ENCODE assay signal across 8 mouse cellular contexts in genomic region chr11:82255601-82256000, GRCm38 (mm10). TPM values are rescaled to one million over a fixed set of nuclear protein-coding genes. Genes with fewer than 3 reads are reported as not detected.
DNase-seq lines count a peak whose midpoint lies in the region; ATAC-seq and TF ChIP-seq lines count a peak whose summit lies in the region.

No protein-coding gene starts in this region.

- DNase-seq in frontal cortex, adult 2 months (ENCODE audit: extremely low spot score in 1 of 2, low spot score in 1 of 2), result peak; percentile 9 to 61
- peak; percentile 63 to 72 for DNase-seq in cerebellum, postnatal 36 days
- DNase-seq in heart, postnatal 0 days (ENCODE audit: low spot score), result no peak
- DNase-seq in left cerebral cortex, adult 8-10 months (ENCODE audit: low spot score in 2 of 2), result peak; percentile 18

- peak; percentile 28 for TF ChIP-seq CTCF in ES-Bruce4 (IDR thresholded peaks at IDR 0.05; ENCODE audit: low read depth, low read length)
- peak; percentile 44 for TF ChIP-seq CTCF in heart, postnatal 0 days (IDR thresholded peaks at IDR 0.05; ENCODE audit: low read depth)

- no peaks in the 10 kb centered on the region for H3K27me3 ChIP-seq in ES-Bruce4 (ENCODE audit: control insufficient read depth, insufficient read depth, low read length, poor library complexity, severe bottlenecking)
- H3K27me3 ChIP-seq in heart, postnatal 0 days (ENCODE audit: control insufficient read depth, insufficient read depth, low read length), result peaks cover 3% of the 10 kb centered on the region; the same call in 1 of the 2 replicates
- H3K27me3 ChIP-seq in neural tube, embryonic 15.5 days (replicated peaks), result peaks cover 3% of the 10 kb centered on the region; the same call in 1 of the 2 replicates

- no peak for TF ChIP-seq POLR2A in ES-Bruce4 (IDR thresholded peaks at IDR 0.05; ENCODE audit: insufficient read depth, low read length)

- H3K9ac ChIP-seq in ES-Bruce4 (ENCODE audit: low read depth, poor library complexity, severe bottlenecking), result no peak overlapping the region
- no peak overlapping the region for H3K9ac ChIP-seq in heart, postnatal 0 days (replicated peaks; ENCODE audit: low read depth, low read length)
- no peak overlapping the region for H3K9ac ChIP-seq in neural tube, embryonic 15.5 days (replicated peaks)

- H3K4me3 ChIP-seq in ES-Bruce4 (ENCODE audit: low read depth, low read length), result no peak overlapping the region
- no peak overlapping the region for H3K4me3 ChIP-seq in heart, postnatal 0 days (ENCODE audit: low read depth, low read length)
- H3K4me3 ChIP-seq in neural tube, embryonic 15.5 days (replicated peaks), result no peak overlapping the region

- ATAC-seq in frontal cortex, adult (ENCODE audit: low TSS enrichment), result no peak
- ATAC-seq in heart, postnatal 0 days (ENCODE audit: insufficient read depth, low read depth), result peak; percentile 57; the same call in 1 of the 2 replicates
- peak; percentile 68 for ATAC-seq in neural tube, embryonic 15.5 days (ENCODE audit: low FRiP score)
- ATAC-seq in granulocyte monocyte progenitor cell, adult 5-6 weeks (replicated peaks; ENCODE audit: poor library complexity, severe bottlenecking), result no peak; the same call in 1 of the 2 replicates

- H3K4me2 ChIP-seq in heart, postnatal 0 days (ENCODE audit: low read depth, low read length), result no peak overlapping the region
- H3K4me2 ChIP-seq in neural tube, embryonic 15.5 days, result no peak overlapping the region

- no peaks in the 10 kb centered on the region for H3K9me3 ChIP-seq in ES-Bruce4 (replicated peaks; ENCODE audit: control insufficient read depth, insufficient read depth, low read length, poor library complexity, severe bottlenecking)
- H3K9me3 ChIP-seq in heart, postnatal 0 days (replicated peaks; ENCODE audit: control insufficient read depth, low read length), result no peaks in the 10 kb centered on the region
- H3K9me3 ChIP-seq in neural tube, embryonic 15.5 days (replicated peaks), result no peaks in the 10 kb centered on the region

- no peak overlapping the region for H3K27ac ChIP-seq in ES-Bruce4 (ENCODE audit: insufficient read depth, low read length)
- no peak overlapping the region for H3K27ac ChIP-seq in heart, postnatal 0 days (ENCODE audit: low read depth)
- H3K27ac ChIP-seq in neural tube, embryonic 15.5 days (replicated peaks), result no peak overlapping the region

- peaks cover 2% of the 10 kb centered on the region for H3K4me1 ChIP-seq in ES-Bruce4 (ENCODE audit: control insufficient read depth, insufficient read depth, low read length)
- H3K4me1 ChIP-seq in heart, postnatal 0 days (ENCODE audit: control insufficient read depth, insufficient read depth), result no peaks in the 10 kb centered on the region
- H3K4me1 ChIP-seq in neural tube, embryonic 15.5 days, result peaks cover 26% of the 10 kb centered on the region

- WGBS in heart, postnatal 0 days, result 4% methylated on average over 4 of the region's 4 CpGs
- 27% methylated on average over 4 of the region's 4 CpGs for WGBS in neural tube, embryonic 15.5 days

- no peaks in the 10 kb centered on the region for H3K36me3 ChIP-seq in ES-Bruce4 (ENCODE audit: control insufficient read depth, insufficient read depth, low read length, poor library complexity, severe bottlenecking)
- H3K36me3 ChIP-seq in heart, postnatal 0 days (replicated peaks; ENCODE audit: control insufficient read depth, insufficient read depth, low read length), result no peaks in the 10 kb centered on the region
- H3K36me3 ChIP-seq in neural tube, embryonic 15.5 days, result no peaks in the 10 kb centered on the region

- no peak for TF ChIP-seq EP300 in ES-Bruce4 (IDR thresholded peaks at IDR 0.05; ENCODE audit: insufficient read depth, low read depth, low read length)
- TF ChIP-seq EP300 in heart, postnatal 0 days (IDR thresholded peaks at IDR 0.05; ENCODE audit: low read depth), result no peak

RNA-seq across cellular contexts. Expression of gene Ccl1, which starts 49.9 kb away (rescaled TPM):
- polyA plus RNA-seq in frontal cortex, adult 2 months (2012; rRNA removed), result not detected in 2 replicates
- not detected in 2 replicates for polyA plus RNA-seq in ES-Bruce4 (2011; ENCODE audit: insufficient read depth, insufficient read length, low read depth, missing spikeins)
- not detected in 2 replicates for total RNA-seq in heart, postnatal 0 days (2014; rRNA removed; ENCODE audit: low replicate concordance)
- polyA plus RNA-seq in heart, postnatal 0 days (2015; fragmentation: Nextera tagmentation; extraction: Ambion mirVana), result not detected in 2 replicates
- total RNA-seq in left cerebral cortex, adult 8-10 months (2022), result not detected
- polyA plus RNA-seq in neural tube, embryonic 15.5 days (2015; fragmentation: Nextera tagmentation; extraction: Ambion mirVana), result 0.92 and 1.1 TPM in 2 replicates
- total RNA-seq in granulocyte monocyte progenitor cell, adult 5-6 weeks (2014; fragmentation: Nextera tagmentation), result not detected in 2 replicates
- not detected in 2 replicates for total RNA-seq in granulocyte monocyte progenitor cell, adult 5-6 weeks (2017)

Comparison
In these comparisons a context has a peak if more than half of its experiments do, and no peak if none do; other contexts are left out.
1. ATAC-seq: peak in heart, postnatal 0 days (single experiment) and neural tube, embryonic 15.5 days (single experiment); none in frontal cortex, adult (single experiment) and granulocyte monocyte progenitor cell, adult 5-6 weeks (single experiment).